Mouse (Mus musculus): ENCODE measurements at regions not wholly inside any gene's neighbourhood (a gene's known extent, or its start where the extent isn't known, plus 50 kb on each side); places are given as distances from the start of the nearest gene placed in this dataset.

DNA sequence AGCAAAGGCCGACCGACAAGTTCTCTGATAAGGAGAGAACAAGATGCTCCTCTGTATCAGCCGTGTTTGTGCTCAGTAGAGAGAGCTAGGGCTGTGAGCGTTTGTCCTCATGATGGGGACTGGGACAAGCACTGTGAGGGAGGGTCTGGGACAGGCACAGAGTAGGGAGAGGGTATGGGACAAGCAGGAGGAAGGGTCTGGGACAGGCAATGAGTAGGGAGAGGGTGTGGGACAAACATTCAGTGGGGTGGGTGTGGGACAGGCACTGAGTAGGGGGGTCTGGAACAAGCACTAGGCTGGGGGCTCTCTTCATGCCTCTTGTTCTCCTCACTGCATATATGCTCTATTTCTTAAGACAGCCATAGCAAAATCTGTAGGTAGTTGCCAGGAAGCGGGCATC, 70.2 kb upstream of the Plcl2 start:
- DNase-seq (ENCODE audit: low read depth, low spot score) = no peak

DNA sequence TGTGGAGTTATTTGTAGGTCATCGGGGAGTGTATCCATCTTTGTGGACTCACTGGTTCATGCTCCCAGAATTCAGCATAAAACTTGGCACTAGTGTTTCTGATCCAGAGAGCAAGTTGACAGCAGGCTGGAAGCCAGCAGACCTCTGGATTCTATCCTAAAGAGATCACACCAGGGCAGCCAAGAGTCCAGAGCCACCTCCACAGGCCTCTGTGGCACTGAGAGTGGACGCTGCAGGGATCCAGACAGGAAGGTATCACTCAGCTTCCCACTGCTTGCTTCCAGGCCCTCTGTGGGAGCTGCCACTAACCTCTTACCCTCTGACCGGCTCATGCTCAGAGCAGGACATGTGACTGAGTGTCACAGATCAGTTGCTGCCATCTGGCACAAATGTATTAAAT, 69.8 kb upstream of the Plcl2 start:
- no peak for DNase-seq (ENCODE audit: low read depth, low spot score)

DNA sequence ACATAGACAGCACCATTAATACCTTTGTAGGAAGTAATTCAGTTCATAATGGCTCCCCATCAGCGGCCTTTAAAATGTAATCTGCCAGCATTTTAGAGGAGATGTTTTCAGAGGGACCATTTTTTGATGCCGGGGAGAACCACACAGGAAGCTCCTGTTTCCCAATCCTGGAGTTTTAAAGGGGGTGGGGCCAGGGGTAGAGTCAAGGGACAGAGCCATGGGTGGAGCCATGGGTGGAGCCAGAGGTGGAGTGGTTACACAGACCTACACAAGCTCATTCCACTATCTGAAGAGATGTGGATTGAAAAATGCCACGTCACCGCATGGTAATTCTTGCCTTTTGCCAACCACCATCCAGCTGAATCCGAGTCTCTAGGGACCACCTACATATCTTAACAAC, 67.1 kb upstream of the Plcl2 start:
- DNase-seq (ENCODE audit: low read depth, low spot score) = no peak

DNA sequence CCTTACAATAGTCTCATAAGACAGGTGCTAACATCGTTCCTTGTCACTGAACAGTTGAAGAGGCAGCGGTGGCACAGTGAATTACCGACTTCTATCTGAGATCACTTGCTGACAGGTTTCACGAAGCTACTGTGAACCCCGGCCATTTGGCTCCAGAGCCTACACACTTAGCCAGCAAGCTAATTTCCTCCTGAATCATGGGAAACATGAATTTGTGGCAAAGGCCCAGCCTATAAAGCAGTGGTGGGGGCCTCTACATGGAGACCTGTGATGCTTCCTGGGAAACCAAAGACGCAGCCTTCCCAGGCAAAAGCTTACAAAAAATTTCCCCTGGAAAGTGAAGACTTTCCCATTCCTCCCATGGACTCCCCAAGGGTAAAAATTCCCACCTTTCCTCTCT, 66.3 kb upstream of the Plcl2 start:
- DNase-seq (ENCODE audit: low read depth, low spot score) = no peak

DNA sequence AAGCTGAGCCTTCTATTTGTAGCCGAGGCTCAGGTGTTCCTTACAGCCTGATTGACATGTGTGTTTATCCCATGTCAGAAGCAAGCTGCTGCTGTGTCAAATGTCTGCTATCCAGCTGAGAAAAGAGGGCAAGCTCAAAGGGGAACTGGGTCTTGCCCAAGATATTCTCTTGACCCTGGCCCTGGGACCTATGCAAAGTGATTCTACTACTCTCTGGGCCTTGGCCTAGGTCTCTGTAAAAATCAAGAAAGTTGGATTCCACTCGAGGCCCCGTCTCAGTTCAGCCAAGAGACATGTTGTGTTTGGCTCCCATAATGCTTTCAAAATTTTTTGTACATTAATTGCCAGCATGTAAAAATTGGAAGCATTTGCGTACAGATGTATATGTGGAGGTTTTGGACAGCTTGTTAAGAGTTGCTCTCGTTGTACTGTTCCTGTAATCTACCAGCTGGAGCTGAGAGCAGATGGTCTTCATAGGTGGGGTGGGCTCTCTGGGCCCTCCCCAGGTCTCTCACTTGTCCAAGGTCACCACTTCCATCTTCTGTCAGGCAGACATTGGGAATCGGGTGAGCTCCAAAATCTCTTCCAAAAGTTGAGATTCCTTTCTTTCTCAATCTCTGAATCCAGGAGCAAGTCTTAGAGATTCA, 65.7 kb upstream of the Plcl2 start:
- no peak for DNase-seq (ENCODE audit: low read depth, low spot score)

DNA sequence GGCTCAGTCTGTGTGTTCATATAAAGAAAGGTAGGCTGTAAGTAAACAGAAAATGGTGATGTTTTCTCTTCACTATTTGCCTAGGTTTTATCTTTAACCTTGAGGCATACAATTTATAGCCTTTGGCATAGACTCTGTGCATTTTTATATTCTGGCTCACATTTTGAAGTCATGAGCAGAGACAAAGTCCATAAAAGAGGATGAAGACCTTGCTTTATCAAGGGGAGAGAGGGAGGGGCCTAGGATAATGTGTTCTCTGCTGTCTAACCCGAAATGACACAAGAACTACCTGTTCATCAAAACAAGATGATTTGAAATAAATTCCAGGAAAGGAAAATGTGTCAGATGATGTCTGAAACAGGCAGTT, 65.2 kb upstream of the Plcl2 start:
- no peak for DNase-seq (ENCODE audit: low read depth, low spot score)

DNA sequence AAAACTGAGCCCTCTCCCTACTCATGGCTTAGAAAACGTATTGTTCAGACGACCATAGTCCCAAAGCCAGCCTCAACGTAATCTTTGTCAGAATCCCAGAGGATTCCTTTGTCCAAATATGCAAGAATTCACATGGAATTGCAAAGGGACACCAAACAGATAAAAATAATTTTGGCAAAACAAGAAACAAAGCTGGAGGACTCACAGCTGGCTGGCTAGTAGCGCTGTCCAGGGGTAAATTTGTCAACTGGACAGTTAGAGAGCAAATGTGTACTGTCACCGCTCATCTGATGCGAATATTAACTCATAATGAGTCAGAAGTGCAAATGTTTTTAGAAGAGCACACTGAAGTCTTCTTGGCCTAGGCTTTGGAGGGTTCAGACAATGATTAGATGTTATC, 60.5 kb upstream of the Plcl2 start:
- DNase-seq (ENCODE audit: low read depth, low spot score) = no peak

DNA sequence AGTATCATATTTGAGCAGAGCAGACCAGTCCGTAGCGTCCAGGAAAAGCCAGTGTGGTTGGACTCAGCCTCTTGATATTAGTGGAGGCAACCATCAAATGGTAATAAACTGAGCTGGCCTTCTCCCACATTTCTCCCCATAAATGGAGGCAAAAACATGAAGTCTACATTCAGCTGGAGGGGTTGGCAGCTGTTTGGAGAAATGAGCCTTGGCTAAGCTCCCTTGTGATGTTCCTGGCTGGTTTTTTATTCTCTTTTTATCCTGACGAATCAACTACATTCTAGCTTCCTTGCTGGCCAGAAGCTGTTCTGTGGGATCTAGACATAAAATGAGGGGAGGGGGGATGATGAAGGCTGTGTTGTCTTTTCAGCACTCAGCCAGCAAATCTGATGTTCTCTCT, 57.6 kb upstream of the Plcl2 start:
- no peak for DNase-seq (ENCODE audit: low read depth, low spot score)

DNA sequence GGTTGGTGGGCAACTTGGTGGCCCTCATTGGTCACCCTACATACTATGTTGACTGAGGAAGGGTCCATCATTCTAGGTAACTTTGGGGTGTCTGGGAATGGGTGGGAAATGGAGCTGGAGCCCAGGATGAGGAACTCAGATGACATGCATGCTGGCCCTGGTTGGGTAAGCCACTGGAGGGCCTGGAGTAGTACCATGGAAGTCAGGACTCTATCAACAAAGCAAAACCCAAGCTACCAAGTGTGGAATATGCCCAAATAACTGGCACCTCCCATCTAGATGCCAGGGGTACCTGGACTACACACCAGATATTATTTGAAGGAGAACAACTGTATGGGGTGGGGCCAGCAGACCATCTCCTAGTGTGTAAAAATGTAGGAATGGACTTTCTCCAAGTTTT, 55.7 kb upstream of the Plcl2 start:
- no peak for DNase-seq (ENCODE audit: low read depth, low spot score)

DNA sequence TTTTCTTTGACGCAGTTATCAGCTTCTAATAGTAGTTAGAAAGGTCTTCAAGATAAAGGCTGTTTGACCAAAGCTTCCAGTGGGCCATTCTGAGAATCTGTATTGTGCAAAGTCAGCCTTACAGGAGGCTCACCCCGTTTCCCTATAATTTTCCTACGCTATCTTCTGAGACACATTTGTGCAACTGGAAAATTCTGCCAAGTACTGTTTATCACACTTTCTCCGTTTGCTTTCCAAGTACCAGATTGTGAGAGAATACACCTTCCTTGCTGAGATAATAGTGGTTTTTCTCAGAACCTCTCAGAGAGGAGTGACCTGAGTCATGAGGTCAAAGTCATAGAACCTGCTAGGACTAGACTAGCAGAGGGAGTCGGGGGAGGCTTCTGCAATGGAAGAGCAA, 55.2 kb upstream of the Plcl2 start:
- DNase-seq (ENCODE audit: low read depth, low spot score) = no peak

DNA sequence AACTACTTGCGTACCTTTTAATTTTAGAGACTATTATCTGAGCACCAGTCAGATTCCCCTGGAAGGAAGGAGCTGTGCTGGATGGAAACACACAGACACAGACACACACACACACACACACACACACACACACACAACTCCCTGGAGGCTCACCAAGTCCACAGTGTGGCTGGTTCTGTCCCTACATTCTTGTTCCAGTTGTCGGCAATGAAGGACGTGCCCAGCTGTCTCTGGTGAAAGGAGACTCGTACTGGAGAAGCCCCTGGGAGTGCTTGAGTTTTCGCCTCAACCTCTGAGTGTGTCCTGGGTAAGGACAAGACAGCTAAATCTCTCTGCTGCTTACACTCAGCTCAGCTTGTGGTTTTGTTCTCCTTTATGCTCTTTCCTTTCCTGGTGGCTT, 54.3 kb upstream of the Plcl2 start:
- no peak for DNase-seq (ENCODE audit: low read depth, low spot score)

DNA sequence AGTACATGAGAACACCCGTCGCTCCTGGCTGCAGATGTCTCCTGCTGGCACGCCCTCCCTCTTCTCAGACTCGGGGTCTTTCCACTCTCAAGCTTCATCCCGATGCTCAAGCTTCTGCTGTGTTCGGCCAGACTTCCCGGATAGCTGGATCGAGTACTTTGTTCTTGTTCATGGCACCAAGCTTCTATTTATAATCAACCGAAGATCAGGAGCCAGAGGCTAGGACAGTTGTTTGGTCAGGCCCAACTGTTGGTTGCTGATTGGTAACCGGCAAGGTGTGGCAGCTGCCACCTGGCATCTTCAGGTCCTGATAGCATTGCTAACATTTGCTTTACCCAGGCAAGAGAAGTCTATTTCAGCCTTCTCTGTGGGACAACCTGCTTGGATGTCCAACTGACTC, 53.5 kb upstream of the Plcl2 start:
- no peak for DNase-seq (ENCODE audit: low read depth, low spot score)

DNA sequence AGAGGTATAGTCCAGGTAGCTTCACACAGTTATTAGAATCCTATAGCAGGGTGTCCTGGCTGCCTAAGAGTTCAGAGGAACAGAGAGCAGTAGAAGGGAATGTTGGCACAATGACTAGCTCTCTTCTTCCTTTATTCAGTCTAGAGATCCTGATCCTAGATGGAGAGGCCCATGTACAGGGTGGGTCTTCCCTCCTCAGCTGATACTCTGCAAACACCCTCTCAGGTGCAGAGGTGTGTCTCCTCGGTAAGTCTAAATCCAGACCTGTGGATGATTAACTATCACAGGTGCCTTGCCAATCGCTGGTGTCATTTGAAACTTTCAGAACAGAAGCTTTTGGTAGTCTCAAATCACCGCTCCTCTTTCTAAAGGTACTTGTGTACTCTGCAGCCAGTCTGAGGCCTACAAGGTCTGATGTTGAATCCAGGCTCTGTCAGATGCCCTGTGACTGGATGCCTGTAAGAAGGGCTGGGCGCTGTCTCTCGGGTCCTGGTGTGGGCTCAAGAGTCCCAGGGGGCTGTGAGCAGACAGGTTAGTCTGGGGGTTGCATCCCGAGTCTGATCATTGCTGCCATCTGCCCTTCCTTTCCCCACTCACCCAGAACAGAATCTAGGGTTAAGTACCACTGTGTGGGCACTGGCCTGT, 52.0 kb upstream of the Plcl2 start:
- no peak for DNase-seq (ENCODE audit: low read depth, low spot score)

DNA sequence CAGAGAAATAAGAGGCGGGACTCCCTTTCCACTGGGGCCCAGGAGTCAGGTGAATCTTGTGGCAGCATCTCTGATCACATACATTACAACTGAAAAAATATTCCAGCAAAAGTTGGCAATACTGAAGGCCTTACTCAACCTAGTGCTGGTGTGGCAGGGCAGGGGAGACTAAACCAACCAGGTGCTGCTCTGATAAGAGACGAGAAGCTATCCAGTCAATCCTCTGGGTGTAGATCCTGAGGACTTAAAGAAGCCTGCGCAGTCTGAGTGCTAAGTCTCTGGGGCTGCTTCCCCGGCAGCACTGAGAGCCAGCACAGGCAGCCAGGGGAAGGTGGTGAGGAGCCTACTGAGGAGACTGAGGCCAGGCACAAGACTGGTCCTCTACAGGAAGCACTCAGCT, 51.0 kb upstream of the Plcl2 start:
- no peak for DNase-seq (ENCODE audit: low read depth, low spot score)

All from forelimb bud, embryonic 11.5 days (tissue).